Mouse (Mus musculus) cerebellum, adult 18-20 months (tissue): ENCODE data around the gene Dnaic2.

ENCODE experiments used
- DNase-seq, 2 experiments: peaks; one replicate each; pipeline ENCODE4 v3.0.0; 2021

Dnaic2 gene

GRCm38 (mm10) chr11:114747564-114748138 lies 20.4 kb downstream of the Dnaic2 start:
- DNase-seq: no peak

GRCm38 (mm10) chr11:114764820-114765818 lies 37.9 kb downstream of the Dnaic2 start, which contains the start of gene Kif19a:
Gene Kif19a (plus strand): TSS chr11:114765388.
- peak; percentile 56 to 66 for DNase-seq

GRCm38 (mm10) chr11:114769911-114770310 lies 42.7 kb downstream of the Dnaic2 start:
- no peak for DNase-seq

GRCm38 (mm10) chr11:114771896-114772295 lies 44.7 kb downstream of the Dnaic2 start:
- DNase-seq: no peak

GRCm38 (mm10) chr11:114780076-114780475 lies 52.9 kb downstream of the Dnaic2 start:
- no peak for DNase-seq

GRCm38 (mm10) chr11:114785892-114786291 lies 58.7 kb downstream of the Dnaic2 start:
- no peak for DNase-seq

- peak; percentile 19 to 36 for DNase-seq
Measured at GRCm38 (mm10) chr11:114786326-114786725, 59.1 kb downstream of the Dnaic2 start.

GRCm38 (mm10) chr11:114787611-114788010 lies 60.4 kb downstream of the Dnaic2 start:
- no peak for DNase-seq

GRCm38 (mm10) chr11:114789061-114789714 lies 62.0 kb downstream of the Dnaic2 start:
- peak; percentile 88 to 93 for DNase-seq

- DNase-seq: no peak
Measured at GRCm38 (mm10) chr11:114789716-114790115, 62.5 kb downstream of the Dnaic2 start.

- peak in 1 of 2 experiments; percentile 30 for DNase-seq
Measured at GRCm38 (mm10) chr11:114790171-114790570, 63.0 kb downstream of the Dnaic2 start.

- DNase-seq: no peak
Measured at GRCm38 (mm10) chr11:114790841-114791240, 63.6 kb downstream of the Dnaic2 start.

- DNase-seq: peak in 1 of 2 experiments; percentile 66
Measured at GRCm38 (mm10) chr11:114791351-114791889, 64.2 kb downstream of the Dnaic2 start.

GRCm38 (mm10) chr11:114791891-114792411 lies 64.7 kb downstream of the Dnaic2 start:
- peak; percentile 74 to 79 for DNase-seq

- DNase-seq: no peak
Measured at GRCm38 (mm10) chr11:114792931-114793494, 65.8 kb downstream of the Dnaic2 start.

- peak; percentile 53 to 56 for DNase-seq
Measured at GRCm38 (mm10) chr11:114793868-114794545, 66.8 kb downstream of the Dnaic2 start.

- DNase-seq: no peak
Measured at GRCm38 (mm10) chr11:114794691-114795090, 67.5 kb downstream of the Dnaic2 start.

GRCm38 (mm10) chr11:114795231-114795746 lies 68.1 kb downstream of the Dnaic2 start:
- DNase-seq: peak; percentile 92

- peak; percentile 52 to 54 for DNase-seq
Measured at GRCm38 (mm10) chr11:114795848-114796322, 68.7 kb downstream of the Dnaic2 start, which contains the start of gene Btbd17. Gene Btbd17 (minus strand): TSS chr11:114795945.

GRCm38 (mm10) chr11:114797176-114797575 lies 70.0 kb downstream of the Dnaic2 start:
- DNase-seq: no peak

GRCm38 (mm10) chr11:114797981-114798380 lies 70.8 kb downstream of the Dnaic2 start:
- DNase-seq: peak in 1 of 2 experiments; percentile 11
